Mouse (Mus musculus) inflammation-experienced regulatory T-cells (primary cell): ENCODE results near the gene Safb2. TPM values are rescaled to one million over a fixed set of nuclear protein-coding genes. Genes with fewer than 3 reads are reported as not detected.

Source experiments
- polyA plus RNA-seq, 2 experiments: library from polyadenylated mRNA; unstranded; fragments of 100-300 nt; shearing (Covaris generic); gene quantifications; one replicate each; pipeline ENCODE4 v1.2.1; 2017

Gene Safb2
- 100 to 1,000 TPM; 146 to 176 TPM for polyA plus RNA-seq

DNA sequence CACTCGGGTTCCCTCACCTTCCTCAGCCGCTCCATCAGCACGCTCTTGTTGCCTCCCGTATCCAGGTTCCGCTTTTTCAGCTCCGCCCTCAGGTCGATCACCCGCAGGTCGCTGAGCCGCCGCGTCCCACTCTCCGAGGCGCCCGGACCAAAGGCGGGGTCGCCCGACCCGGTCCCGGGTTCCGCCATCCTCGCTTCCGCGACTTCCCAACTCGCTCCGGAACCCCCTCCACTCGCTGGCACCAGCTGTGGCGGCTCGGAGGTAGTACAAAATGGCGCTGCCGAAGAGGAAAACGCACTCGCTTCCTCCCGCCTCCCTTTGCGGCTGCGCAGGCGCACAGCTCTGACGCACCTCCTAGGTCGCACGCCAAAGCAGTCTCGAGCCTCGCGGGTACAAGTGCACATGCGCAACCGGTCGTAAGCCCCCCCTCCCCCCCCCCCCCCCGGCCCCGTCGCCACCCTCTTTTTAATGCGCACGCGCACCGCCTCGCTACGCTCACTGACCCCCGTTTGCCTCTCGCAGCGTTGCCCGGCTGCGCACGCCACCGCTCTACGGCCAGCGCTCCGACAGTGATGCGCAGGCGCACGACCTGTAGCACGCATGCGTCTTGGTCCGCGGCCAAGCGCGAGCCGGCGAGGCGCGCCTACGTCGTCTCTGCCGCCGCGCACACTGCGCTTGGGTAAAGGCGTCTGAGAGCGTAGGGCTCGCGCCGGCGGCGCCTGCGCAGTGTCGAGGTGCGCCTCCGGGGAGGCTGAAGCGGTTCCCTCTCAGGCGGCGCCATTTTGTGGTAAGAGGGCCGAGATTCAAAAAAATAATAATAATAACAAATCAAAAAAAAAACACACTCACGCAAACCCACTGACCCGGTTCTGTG lies at the start of gene Safb2, which contains the start of gene Safb:
Safb2 (minus strand) TSS at position 329 of the 874 bp plus-strand sequence.
Safb (plus strand) TSS at position 569 of the 874 bp plus-strand sequence.

DNA sequence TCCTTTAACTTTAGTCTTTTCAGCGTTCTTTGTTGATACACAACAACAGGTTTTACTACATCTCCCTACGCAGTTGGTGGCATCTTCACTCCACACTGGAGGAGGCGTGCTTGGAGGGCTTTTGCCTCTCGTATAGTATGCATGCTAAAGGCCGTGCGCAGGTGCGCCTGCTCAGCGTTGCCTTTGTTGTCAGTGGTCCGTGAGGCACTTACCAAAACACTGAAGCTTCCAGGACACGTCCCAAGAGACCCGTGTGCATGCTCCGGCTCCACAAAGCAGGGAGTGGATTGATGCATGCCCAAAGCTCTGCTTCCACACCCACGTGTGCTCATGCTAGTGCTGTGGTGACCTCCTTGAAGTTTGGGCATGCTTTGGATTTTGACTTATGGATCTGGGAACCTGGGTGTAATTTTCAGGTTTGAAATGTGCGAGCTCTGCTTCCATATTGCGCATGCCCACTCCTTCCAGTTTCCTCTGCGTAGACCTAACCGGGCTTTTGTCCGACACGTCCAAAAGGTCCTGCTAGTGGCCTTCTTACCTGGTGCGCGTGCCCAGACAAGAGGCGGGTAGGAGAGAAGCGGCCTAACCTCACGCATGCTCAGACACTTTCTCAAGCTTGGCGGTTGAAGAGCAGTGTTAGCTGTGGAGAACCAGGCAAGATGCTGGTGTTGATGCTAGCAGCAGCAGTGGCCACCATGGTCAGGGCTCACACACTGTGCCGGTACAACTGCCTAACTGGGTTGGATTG lies 43.3 kb upstream of the Safb2 start, which contains the start of gene Catsperd:
Catsperd (plus strand) TSS at position 614 of the 748 bp plus-strand sequence.

DNA sequence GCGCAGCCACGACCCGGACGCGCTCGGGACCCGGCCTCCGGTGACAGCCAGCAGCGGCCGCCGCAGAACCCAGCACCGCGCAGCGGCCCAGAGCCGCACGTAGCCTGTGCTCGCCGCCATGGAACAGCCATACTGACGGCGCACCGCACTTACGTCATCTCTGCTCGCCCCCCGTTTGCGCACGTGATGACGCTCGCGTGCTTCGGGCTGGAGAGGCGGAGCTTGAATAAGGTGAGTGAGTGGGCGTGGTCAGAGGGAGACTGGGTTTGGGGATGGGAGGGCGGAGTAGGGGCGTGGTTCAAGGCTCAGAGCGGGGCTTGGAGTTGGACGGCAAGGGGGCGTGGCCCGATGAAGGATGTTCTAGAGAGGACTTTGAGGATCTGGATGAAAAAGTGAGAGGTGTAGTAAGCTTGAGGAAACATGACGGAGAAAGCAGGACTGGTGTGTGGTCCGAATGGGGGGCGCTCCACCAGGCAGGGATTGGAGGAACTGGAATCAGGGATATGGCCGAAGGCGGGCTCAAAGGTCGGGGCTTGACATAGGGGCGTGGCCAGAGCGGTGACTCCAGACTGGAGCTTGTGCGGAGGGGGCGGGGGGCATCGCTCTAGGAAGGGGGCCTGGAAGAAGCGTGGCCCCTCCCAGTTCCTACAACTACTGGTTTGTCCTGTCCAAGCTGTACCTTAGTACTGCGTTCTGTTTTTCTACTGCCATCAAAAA lies 42.5 kb upstream of the Safb2 start, which contains the start of gene Lonp1:
Lonp1 (minus strand) TSS at position 134 of the 717 bp plus-strand sequence.

DNA sequence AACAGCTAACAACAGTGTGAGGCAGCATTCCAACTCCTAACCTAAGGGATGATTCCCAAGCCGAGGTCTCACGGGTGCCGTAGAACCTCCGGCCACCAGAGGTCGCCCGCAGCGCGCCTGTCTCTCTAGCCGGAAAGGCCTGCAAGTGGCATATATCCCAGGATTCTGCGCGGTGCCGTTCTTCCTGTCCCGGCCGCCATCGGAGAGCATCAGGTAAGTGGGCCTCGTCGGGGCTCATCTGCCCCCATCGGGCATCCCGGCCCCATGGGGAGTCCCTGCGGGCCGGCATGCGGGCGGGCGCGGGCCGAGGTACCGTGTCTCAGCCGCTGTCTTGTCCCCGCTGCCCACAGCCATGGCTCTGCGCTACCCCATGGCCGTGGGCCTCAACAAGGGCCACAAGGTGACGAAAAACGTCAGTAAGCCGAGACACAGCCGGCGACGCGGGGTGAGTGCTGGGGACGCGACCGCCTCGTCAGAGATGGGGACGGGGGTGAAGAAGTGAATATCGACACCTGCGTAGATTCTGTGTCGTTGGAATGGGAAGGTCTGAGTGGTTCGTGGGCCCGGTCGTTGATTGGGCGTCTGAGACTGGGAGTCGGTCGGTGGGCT lies 29.0 kb upstream of the Safb2 start, which contains the start of gene Rpl36:
Rpl36 (plus strand) TSS at position 181 of the 609 bp plus-strand sequence.

DNA sequence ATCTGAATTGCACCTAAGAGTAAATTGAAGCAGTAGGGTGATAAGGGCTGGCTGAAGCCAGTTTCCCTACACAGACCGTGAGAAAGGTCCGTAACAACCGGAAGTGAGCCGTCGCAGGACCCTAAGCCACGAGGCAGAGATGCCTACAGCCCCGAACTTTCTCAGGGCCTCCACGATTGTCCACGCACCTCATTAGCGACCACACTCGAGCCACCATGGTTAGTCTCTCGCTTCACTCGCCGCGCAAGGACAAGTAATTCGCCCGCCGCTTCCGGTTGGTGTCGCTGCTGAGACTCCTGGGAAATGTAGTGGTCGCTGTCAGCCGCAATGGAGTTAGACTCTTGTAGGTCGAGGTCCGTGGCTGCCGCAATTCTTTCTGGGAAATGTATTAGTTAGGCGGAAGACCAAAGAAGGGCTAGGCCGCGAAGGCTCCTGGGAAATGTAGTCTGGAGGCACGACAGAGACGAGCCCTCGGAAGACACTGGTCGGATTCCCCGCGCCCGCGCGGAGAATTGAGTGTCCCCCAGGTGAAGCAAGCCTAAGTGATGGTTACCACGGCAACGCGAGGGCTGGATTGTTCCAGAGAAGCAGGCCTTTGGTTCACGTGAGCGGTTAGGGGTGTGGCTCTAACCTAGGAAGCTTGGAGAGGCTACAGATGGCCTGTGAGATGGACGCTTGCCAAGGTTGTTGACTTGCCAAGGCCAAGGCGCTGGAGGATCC lies 25.2 kb upstream of the Safb2 start, which contains the start of gene 2410015M20Rik:
2410015M20Rik (minus strand) TSS at position 320 of the 720 bp plus-strand sequence.

GRCm38 (mm10) chr17:56554122-56554551 lies 30.2 kb downstream of the Safb2 start, which contains the start of gene Gm20219:
Gene Gm20219, minus strand, starts transcription at chr17:56554387.

DNA sequence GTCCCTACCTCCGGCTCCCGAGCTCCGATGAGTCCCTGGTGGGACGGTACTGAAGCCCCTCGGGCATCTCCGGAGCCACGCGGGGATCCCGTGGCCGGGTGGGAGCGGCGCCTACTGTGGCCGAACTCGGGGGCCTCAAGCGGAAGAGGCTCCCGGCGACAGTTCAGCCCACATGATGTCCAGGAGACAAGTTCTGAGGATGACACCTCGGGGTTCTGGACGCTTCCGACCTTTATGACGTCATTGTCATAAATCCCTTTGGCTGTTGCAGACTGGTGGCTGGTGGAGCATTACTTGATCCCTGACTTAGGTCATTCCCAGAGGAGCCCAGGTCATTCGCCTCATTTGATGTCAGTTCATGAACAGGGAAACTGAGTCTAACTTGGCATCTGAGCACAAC lies 72.1 kb downstream of the Safb2 start, which contains the start of gene Znrf4:
Znrf4 (minus strand) TSS at position 122 of the 400 bp plus-strand sequence.

Other genes with a start within 250 kb of the Safb2 start
- 10 to 100 TPM; 23.5 to 43.5 TPM for gene Ptprs, start 108.1 kb downstream of the Safb2 start, polyA plus RNA-seq
- not detected for gene Znrf4, start 72.2 kb downstream of the Safb2 start, polyA plus RNA-seq
- under 1 TPM; 0.44 to 0.99 TPM for gene Gm20219, start 30.2 kb downstream of the Safb2 start, polyA plus RNA-seq
- gene Safb, start 240 bp upstream of the Safb2 start, polyA plus RNA-seq: 100 to 1,000 TPM; 175 to 240 TPM
- gene 2410015M20Rik, start 25.2 kb upstream of the Safb2 start, polyA plus RNA-seq: 100 to 1,000 TPM; 183 to 188 TPM
- gene Rpl36, start 28.8 kb upstream of the Safb2 start, polyA plus RNA-seq: 1,000 to 10,000 TPM; 1,553 to 1,612 TPM
- gene Lonp1, start 42.3 kb upstream of the Safb2 start, polyA plus RNA-seq: 10 to 100 TPM; 41.9 to 43.4 TPM
- 1 to 10 TPM; 2.3 to 2.6 TPM for gene Catsperd, start 43.6 kb upstream of the Safb2 start, polyA plus RNA-seq
- 10 to 100 TPM; 95.5 to 97.1 TPM for gene Ranbp3, start 88.7 kb upstream of the Safb2 start, polyA plus RNA-seq
- gene Ndufa11, start 133.2 kb upstream of the Safb2 start, polyA plus RNA-seq: 100 to 1,000 TPM; 211 to 228 TPM
- 10 to 100 TPM; 16.9 to 20.1 TPM for gene Vmac, start 133.4 kb upstream of the Safb2 start, polyA plus RNA-seq
- under 1 TPM in 1 of 2 experiments, not detected in 1; 0.20 TPM for gene Nrtn, start 172.9 kb upstream of the Safb2 start, polyA plus RNA-seq
- 10 to 100 TPM; 52.8 to 65.4 TPM for gene Dus3l, start 180.2 kb upstream of the Safb2 start, polyA plus RNA-seq
- gene Prr22, start 185.7 kb upstream of the Safb2 start, polyA plus RNA-seq: 1 to 10 TPM; 1.2 to 2.2 TPM
- 1 to 10 TPM in 1 of 2 experiments, under 1 TPM in 1; 0.64 to 2.1 TPM for gene Rfx2, start 246.4 kb upstream of the Safb2 start, polyA plus RNA-seq